Mouse (Mus musculus): ENCODE measurements around the gene Spryd3.

- no peak for TF ChIP-seq ZNF384 (IDR thresholded peaks at IDR 0.05; ENCODE audit: low read depth, low read length)
- TF ChIP-seq CHD2 (IDR thresholded peaks at IDR 0.05; ENCODE audit: low read depth, low read length), result no peak
- no peak for TF ChIP-seq HCFC1 (IDR thresholded peaks at IDR 0.05; ENCODE audit: borderline replicate concordance, insufficient read depth, low read length)
- no peak for TF ChIP-seq ZC3H11A (IDR thresholded peaks at IDR 0.05; ENCODE audit: borderline replicate concordance, low read depth, low read length)
- no peak for TF ChIP-seq MAFK (IDR thresholded peaks at IDR 0.05; ENCODE audit: insufficient read depth, low read depth, low read length)
Measured at GRCm38 (mm10) chr15:102118591-102118990, 17.4 kb downstream of the Spryd3 start.

Data from ES-E14 (cell line).